Mouse (Mus musculus): ENCODE results near the gene Fibp.

Gene Fibp

DNA sequence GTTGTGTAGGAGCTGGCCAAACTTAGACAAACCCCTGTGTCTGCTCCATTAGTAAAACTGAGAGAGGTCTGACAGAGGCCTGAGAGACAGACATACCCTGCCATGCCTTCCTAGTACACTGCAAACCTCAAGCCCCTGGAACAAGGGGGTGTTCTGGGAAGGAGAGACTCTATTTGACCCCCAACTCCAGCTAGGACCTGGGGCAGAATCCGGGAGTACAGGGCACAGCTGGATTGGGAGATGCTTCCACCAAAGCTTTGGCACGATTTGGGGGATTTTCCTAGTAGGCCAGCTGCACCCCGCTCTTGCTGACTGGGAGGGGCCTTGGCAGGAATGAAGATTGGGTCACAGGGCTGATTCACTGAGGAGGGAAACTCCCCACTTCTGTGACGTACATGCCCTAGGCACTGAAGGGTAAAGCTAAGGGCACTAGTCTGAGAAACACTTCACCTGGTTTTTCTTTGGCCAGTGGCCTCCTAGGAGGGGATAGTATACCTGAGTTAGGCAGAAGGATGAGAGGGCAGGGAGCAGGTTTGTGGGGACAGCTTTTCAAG is 28.4 kb upstream of the Fibp start:
- no peak for DNase-seq (ENCODE audit: low read depth, low spot score)

DNA sequence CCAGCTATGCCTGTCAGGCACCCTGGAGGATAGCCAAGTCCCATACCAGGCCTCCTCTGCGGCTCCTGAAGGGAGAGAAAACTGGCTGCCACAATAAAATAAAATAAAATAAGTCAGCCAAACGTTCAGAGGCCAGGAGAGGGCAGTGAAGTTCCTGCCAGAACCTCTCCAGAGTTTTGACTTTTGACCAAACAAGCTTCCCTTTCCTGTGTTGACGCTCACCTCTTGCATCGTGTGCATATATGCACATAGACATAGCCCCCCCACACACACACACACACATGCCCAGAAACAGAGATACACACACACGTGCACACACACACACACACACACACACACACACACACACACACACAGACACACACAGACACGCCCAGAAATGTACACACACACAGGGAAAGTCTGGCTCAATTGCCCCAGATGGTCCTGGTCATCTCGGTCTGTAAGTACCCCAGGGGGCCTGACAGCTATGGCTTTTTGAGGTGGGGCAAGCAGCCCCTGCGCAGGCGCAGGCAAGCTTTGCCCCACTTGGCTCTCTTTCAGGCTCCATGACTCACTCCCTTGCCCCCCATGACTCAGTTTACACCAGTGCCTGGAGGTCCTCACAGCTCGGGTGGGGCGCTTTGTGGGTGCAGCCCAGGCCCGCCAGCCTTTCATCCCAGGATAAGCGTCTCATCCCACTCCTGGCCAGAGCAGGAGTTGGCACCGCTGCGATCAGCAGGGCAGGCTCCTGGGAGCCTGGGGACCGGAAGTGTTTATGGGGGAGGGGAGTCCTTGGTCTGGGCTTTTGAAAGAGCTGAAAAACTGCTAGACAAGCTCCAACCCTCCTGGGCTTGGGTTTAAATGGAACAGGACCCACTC is 27.2 kb upstream of the Fibp start:
- DNase-seq (ENCODE audit: low read depth, low spot score) = peak; percentile 57

DNA sequence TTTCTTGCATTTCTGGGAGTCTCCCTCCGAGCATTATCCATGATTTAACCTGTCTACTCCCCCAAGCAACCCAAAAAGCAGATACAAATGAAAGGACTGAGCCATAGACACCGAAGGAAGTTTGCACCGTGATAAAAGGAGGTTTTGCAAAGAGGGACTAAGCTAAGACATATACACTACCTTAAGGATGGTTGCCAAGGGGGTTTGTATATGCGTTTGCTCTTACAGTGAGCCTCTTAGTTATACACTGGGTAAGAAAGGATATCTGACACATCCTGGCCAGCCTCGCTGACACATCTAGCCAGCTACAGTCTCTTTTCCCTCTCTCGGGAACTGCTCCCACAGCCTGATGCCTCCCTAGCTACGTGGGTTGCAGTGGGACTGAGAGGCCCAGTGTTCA is 26.5 kb upstream of the Fibp start:
- DNase-seq (ENCODE audit: low read depth, low spot score) = no peak

DNA sequence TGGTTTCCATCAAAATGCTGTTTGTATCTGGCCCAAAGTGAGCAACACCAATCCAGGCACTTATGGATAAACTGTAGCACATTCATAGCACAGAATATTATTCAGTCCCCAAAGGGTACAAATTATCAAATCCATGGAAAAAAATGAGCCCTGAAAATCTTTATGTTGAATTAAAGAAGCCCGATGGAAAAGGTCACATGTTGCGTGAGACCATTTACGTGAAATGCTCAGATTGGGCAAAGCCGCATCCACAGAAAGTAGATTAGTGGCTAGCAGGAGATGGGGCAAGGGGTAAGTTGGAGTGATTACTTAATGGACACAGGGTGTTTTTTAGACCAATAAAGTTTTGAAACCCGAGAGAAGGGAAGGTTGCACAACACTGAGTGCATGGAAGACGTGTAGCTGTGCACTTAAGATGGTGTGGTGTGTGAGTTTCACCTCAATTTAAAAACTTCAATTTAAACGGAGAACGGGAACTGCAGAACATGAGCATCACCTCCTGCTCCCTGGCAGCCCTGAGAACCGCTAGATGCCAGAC is 16.0 kb upstream of the Fibp start:
- no peak for DNase-seq (ENCODE audit: low read depth, low spot score)

DNA sequence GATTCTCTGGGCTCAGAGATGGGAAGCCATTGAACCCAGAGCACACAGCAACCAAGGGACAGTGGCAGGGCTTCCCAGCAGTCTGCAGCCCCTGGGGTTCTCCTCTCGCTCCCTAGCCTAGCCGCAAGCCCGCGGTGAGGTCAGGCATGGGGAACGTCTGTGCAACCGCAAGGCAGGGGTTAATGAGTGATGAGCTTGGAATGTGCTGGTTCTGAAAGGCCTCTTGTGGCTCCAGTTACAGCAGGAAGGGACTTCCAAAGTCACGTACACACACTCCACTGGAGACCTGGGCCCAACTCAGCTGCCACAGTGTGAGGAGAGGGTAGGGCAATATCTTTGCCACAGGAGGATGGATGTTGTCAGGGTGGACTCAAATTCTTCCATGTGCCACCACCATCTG is 15.5 kb upstream of the Fibp start:
- no peak for DNase-seq (ENCODE audit: low read depth, low spot score)

DNA sequence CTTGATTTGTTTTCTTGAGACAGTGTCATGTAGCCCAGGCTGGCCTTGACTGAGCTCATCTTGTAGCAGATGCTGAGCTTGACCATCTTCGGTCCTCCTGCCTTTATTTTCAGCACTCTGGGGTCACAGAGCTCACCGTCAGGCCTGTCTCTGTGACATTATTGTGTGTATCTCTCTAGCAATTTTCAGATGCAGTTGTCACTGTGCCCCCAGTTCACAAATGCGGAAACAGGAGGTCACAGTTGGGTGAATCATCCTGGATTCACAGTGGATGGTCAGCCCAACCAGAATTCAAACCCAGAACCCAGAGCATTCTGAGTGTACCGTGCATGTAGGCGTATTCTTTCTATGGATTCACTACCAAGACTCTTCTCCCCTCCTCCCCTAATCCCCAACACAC is 14.7 kb upstream of the Fibp start:
- DNase-seq (ENCODE audit: low read depth, low spot score) = no peak

DNA sequence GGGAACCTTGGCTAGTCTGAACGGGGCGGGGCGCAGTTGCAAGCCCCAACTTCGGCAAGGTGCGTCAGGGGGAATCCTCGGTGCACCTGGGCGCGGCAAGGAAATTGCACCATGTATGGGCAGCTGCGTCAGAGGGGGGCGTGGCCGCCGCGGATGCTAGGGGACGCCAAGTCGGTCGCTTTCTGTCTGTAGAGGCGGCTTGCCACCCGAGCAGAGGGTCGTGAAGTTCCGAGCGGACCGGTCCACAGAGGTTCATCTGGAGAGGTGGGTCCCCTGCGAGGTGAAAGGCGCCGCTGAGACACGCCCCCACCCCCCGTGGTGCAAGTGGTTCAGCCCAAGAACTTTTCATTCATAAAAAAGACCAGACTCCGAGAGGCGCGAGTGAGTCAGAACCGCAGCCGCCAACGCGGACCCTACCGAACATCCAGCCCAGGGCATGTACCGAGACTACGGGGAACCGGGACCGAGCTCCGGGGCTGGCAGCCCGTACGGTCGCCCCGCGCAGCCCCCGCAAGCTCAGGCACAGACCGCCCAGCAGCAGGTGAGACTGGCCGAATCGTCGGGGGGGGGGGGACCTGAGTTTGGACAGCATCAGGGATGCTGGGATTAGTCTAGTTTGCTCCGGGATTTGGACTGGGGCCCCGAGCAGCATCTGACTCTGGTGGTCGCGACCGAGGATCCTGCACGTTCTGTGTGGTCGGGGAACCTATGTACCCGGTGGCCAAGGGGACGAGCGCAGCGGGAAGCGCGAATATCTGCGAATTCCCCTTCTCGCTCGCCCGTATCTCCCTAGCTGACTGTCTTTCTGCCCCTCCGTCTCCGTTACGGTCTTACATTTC is 12.7 kb upstream of the Fibp start, which contains the start of gene Fosl1:
Fosl1 (plus strand) TSS at position 33 of the 839 bp plus-strand sequence.
- peak; percentile 84 for DNase-seq (ENCODE audit: low read depth, low spot score)

DNA sequence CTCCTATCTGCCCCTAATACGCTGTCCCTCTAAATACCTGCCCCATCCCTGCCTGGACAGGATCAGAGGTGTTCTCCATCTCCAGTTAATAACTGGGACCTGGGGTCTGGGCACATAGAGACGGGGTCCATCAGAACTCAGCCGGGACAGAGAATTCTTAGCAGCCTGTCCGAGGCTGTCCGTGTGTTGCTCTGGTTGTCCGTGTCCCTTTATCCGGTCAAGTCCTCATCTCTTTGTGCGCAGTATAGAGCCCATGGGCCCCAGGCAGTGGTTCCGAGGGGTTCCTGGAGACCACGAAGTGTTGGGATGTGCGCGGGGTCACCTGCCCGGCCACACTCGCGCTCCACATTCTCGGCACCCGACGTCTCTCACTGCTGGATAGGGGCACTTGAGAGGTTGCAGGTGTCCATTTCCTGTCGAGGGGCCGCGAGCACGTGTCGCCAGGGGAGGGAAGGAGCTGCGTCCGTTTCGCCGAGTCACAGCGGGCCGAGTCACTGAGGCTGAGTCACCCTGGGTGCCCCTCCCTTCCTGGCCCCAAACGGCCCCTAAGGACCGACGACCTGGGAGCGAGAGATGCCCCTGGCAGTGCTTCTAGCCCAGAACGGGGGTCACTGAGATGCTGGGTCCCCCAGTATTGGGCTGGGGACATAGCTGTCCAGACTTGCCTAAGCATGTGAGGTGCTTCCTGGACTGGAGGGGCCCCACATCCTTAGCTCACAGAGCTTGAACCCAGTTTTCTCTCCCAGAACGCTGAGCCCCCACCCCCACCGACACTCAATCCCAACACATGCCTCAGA is 11.9 kb upstream of the Fibp start:
- no peak for DNase-seq (ENCODE audit: low read depth, low spot score)

DNA sequence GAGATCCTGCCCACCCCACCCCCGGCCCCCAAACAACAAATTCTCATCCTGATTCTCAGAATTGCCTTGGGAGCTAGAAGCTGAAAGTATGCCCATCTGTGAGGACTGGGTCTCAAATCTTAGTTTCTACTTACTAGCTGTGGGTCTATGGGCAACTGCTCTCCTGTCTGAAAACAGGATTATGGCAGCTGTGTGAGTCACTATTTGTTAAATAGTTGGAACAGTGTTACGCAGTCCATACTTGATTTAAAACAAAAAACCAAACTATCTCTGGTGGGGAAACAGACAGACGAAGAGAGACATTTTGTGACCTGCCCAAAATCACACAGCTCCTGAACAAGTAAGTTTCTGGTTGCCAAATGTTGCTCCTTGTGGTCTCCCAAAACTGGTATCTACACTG is 10.7 kb upstream of the Fibp start:
- no peak for DNase-seq (ENCODE audit: low read depth, low spot score)

DNA sequence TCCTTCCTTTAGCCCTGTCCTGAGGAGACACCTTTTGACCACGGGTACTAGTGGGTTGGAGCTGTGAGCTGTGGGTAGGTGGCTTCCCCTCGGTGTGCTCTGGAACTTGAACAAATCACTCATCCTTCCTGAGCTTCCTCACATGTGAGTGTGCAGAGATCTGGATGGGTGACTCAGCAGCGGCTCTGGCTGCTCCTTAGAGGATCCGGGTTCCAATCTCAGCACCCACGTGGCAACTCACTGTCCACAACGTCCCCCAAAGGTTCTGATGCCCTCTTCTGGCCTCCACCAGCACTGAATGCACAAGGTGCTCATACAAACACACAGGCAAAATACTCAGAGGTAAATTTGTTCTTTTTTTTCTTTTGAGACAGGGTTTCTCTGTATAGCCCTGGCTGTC is 8.6 kb upstream of the Fibp start:
- no peak for DNase-seq (ENCODE audit: low read depth, low spot score)

DNA sequence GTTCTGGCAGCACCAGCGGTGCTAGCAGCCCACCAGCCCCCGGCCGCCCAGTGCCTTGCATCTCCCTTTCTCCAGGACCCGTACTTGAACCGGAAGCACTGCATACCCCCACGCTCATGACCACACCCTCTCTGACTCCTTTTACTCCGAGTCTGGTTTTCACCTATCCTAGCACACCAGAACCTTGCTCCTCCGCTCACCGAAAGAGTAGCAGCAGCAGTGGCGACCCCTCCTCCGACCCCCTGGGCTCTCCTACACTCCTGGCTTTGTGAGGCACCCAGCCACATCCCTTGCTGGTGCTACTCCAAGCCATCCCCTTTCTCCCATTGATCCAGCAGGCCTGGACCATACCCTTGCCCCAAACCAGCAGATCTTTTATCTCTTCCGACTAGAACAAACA is 5.4 kb upstream of the Fibp start:
- DNase-seq (ENCODE audit: low read depth, low spot score) = no peak

DNA sequence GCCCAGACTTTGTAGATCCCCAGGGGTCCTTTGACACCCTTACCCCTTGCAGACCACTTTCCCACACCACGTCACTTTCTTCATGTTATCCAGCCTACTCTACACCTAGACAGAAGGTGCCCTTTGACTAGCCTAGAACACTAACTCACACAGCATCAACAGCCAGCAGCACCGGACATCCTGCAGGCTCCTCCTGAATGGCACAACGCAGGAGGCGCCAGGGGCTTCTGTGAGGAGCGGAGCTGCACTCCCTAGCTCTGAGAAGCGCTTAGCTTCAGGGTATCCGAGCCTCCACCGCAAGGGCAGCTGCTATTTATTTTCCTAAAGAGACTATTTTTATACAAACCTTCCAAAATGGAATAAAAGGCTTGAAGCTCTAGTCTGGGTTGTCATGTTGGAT is 4.8 kb upstream of the Fibp start:
- DNase-seq (ENCODE audit: low read depth, low spot score) = no peak

DNA sequence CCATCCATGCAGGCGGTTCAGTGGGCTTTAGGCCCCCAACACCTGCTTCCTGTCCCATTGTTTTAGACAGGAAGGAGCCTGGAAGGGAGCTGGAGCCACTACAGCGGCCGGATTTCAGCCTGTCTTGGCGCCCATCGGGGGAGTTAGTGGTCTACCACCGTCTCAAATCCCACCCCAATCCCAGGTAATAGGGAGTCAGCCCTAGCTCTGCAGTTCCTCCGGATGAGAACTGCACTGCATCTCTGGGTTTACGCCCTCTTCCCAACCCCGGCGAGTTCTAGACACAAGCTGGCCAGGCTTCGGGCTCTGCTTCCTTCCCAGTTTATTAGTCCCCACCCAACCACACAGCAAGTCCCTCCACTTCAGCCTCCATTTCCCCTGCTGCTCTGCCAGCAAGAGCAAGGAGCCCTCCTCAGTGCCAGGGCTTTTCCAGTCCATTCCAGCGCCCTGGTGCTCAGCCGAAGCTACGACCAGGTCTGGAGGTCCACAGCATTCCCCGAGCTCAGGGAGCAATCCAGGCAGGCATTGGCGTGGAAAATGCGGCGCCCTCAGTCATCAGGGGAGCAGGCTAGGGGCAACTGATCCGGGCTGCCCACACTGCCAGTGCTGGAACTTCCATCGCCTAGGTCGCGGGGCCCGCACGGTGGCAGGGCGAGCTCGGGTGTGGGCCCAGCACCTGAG is 4.0 kb upstream of the Fibp start:
- DNase-seq (ENCODE audit: low read depth, low spot score) = no peak

DNA sequence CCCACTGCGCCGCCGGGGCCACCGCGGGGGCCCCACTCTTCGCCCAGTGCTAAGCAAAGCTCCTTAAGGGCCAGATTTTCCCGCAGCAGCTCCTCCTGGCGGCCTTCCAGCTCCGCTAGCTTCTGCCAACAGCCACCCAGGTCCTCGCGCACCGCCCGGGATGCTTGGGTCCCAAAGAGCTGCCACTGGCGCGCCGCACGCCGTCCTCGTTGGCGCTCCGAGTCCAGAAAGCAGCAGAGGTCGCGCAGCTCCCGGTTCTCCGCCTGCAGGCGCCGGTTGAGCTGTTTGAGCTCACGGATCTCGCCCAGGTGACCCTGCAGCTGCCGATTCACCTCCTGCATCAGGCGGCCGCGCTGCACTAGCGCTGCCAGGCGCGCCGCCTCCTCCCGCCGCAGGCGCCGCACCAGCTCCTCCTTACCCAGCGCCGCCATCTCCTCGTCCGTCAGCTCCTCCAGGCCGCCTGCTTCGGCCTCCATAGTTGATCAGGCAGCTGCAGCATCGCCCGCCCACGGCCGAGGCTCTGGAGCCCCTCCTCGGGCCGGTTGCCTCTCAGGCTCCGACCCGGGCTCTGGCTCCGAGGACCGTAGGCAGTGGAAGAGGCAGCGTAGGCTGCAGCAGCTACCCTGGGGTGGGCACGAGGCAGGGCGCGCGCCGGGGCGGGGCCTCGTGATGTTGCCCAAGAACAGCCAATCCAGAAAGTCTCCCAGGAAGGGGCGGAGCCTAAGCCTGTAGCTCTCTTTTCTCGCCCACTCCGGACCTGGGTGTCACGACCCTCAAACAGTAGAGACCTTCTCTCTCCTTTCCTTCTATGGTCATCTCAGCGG is 3.3 kb upstream of the Fibp start:
- DNase-seq (ENCODE audit: low read depth, low spot score) = peak; percentile 91

DNA sequence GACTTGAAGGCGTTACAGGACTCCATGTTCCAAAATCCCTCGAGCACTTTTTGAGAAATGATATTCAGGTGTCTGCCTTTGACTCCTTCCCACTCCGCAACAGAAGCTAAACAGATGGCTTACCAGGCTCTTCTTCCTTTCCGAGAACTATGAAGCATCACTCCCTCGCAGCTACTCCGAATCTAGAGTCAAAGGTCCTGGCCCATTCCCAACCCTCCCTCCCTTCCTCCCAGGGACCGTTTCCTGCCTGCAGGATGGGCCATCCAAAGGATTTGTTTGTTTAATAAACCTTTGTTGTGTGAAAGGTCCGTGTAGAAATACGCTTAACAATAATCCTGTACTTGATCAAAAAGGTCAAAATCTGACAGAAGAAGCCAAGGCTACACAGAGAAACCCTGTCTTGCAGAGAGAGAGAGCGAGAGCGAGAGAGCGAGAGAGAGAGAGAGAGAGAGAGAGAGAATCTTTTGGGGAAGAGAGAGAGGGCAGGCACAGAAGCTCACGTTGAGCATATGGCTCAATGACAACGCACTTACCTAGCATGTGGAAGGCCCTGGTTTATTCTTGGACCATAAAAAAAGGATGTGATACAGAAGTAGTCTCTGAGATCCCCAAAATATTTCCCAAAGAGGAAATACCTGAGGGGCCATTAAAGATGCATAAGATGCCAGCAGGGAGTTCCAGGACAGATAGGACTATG is 2.5 kb upstream of the Fibp start, which contains the start of gene Ccdc85b:
Ccdc85b (minus strand) TSS at position 149 of the 697 bp plus-strand sequence.
- no peak for DNase-seq (ENCODE audit: low read depth, low spot score)

DNA sequence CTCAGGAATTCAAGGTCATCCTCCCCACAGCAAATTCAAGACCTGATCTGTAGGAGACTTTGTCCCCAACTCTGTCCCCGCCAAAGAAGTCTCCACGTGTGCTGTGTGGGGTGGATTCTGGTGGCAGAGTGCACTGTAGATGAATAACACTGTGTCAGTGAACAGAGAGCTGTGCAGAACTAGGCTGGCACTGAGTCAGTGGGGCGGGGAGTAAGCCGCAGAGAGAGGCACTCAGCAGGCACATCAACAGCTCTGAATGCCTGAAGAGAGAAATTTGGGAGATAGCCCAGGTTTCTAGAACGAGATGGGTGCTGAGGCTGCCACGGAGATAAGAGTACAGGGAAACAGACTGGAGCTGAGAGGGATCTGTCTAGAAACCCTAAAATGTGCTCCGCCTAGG is 1.4 kb upstream of the Fibp start:
- DNase-seq (ENCODE audit: low read depth, low spot score) = no peak

DNA sequence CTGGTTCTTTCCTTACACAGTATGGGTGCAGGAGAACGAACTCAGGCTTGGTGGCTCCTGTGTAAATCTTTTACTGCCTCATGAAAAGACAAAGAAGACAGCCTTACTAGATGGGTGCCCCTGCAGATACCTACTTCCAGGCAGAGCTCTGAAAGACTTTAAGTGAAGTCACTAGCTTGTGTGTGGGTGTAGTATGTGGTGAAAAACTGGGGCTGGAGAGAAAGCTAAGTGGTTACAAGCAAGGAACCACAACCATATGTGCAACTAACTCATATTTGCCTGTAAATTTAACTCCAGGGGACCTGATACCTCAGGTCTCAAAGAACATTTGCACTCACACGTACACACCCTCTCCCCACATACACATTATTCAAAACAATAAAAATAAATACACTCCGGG is 519 bp upstream of the Fibp start:
- DNase-seq (ENCODE audit: low read depth, low spot score) = no peak

DNA sequence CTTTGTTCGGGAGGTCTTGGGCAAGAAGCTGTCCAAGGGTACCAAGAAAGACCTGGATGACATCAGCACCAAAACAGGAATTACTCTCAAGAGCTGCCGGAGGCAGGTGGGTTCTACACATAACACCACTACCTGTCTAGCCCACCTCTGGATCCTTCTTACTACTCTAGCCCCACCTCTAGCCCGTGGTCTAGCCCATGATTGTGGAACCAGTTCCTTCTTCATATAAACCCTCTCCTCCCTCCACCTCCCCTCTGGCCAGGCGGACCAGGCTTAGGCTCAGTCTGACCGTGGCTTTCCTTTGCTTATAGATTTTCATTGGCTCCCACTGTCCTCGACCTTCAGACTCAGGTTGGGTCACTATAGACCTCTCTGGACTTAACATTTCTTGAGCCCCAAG is 996 bp downstream of the Fibp start:
- DNase-seq (ENCODE audit: low read depth, low spot score) = no peak

DNA sequence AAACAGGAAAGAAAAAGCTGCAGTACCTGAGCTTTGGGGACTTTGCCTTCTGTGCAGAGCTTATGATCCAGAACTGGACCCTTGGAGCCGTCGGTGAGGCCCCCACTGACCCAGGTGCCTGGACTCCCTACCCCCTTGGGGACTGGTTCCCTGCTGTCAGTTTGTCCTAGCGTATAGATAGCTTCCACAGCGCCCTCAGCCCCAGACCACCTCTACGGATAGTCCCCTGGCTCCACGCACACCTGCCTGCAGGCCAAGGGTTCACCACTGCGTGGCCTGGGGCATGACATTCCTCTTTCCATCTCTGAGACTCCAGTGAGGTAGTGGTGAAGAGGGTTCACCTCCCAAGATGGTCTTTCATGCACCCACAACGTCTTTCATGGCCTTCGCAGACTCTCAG is 2.8 kb downstream of the Fibp start:
- no peak for DNase-seq (ENCODE audit: low read depth, low spot score)

Measured in ES-CJ7 (cell line).